ENCODE assay signal across 24 mouse cellular contexts in the genomic region with DNA sequence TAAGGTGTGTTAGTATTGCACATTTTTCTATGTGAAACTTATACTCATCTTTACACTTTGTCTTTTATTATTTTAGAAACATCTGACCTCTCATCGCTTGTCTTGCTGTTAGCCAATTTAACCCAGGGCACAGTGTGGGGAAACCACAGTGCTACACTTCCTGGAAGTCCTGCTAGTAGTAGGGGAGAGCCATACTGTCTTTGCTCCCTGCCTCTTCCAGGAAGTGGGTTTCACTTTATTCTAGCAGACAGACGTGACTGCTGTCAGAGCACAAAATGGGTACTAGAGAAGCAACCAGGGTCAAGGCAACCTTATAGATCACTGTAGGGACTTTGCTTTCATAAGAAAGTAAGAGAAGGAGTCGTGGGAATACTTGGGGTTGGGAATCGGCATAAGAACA. TPM values are rescaled to one million over a fixed set of nuclear protein-coding genes. Genes with fewer than 3 reads are reported as not detected.
DNase-seq lines count a peak whose midpoint lies in the region; ATAC-seq and TF ChIP-seq lines count a peak whose summit lies in the region.
"Had no signal": no experiment of that assay in that cellular context is flagged by ENCODE, and none has a peak within 500 bp of the region (broad histone marks: within the 10 kb centered on the region; RNA-seq: fewer than 3 reads in every experiment).

No protein-coding gene starts in this region.

- no peak for TF ChIP-seq POLR2A in MEL (IDR thresholded peaks at IDR 0.05; ENCODE audit: control insufficient read depth in 1 of 2, insufficient read depth in 1 of 2, low read depth in 1 of 2, low read length in 2 of 2, poor library complexity in 1 of 2)

- ATAC-seq in megakaryocyte progenitor cell, adult 5-6 weeks (replicated peaks; ENCODE audit: poor library complexity): peak; percentile 44; the same call in 1 of the 2 replicates
- no peak for ATAC-seq in midbrain, embryonic 15.5 days (replicated peaks)
- ATAC-seq in hindbrain, embryonic 13.5 days (ENCODE audit: low FRiP score): no peak
- ATAC-seq: intestine, postnatal 0 days had no signal

- no peak overlapping the region for H3K9ac ChIP-seq in MEL (ENCODE audit: control insufficient read depth, low read depth, low read length, poor library complexity, severe bottlenecking)
- H3K9ac ChIP-seq in midbrain, embryonic 15.5 days: no peak overlapping the region
- H3K9ac ChIP-seq in hindbrain, embryonic 13.5 days: no peak overlapping the region
- H3K9ac ChIP-seq: forebrain, embryonic 12.5 days; hindbrain, embryonic 15.5 days; limb, embryonic 12.5 days; liver, embryonic 13.5 days; lung, embryonic 15.5 days; neural tube, embryonic 15.5 days had no signal

- peaks cover 0 to 6% of the 10 kb centered on the region in 2 experiments; a peak in 2 of 4 replicates for H3K27me3 ChIP-seq in MEL (ENCODE audit: control insufficient read depth in 1 of 2, insufficient read depth in 2 of 2, low read length in 2 of 2)
- no peaks in the 10 kb centered on the region for H3K27me3 ChIP-seq in midbrain, embryonic 15.5 days (replicated peaks)
- H3K27me3 ChIP-seq in hindbrain, embryonic 13.5 days: peaks cover 15% of the 10 kb centered on the region; the same call in 1 of the 2 replicates
- H3K27me3 ChIP-seq: forebrain, embryonic 12.5 days; hindbrain, embryonic 15.5 days; liver, embryonic 13.5 days; lung, embryonic 15.5 days; neural tube, embryonic 15.5 days had no signal

- 78% methylated on average over 4 of the region's 4 CpGs for WGBS in midbrain, embryonic 15.5 days
- WGBS in hindbrain, embryonic 13.5 days: 68% methylated on average over 4 of the region's 4 CpGs

- H3K4me2 ChIP-seq in midbrain, embryonic 15.5 days: no peak overlapping the region
- no peak overlapping the region for H3K4me2 ChIP-seq in hindbrain, embryonic 13.5 days
- H3K4me2 ChIP-seq: forebrain, embryonic 12.5 days; hindbrain, embryonic 15.5 days; limb, embryonic 12.5 days; liver, embryonic 13.5 days; lung, embryonic 15.5 days; midbrain, embryonic 11.5 days; neural tube, embryonic 15.5 days had no signal

- no peak for TF ChIP-seq EP300 in MEL (IDR thresholded peaks at IDR 0.05; ENCODE audit: low read depth in 1 of 2, low read length in 2 of 2)

- TF ChIP-seq RAD21 in MEL (IDR thresholded peaks at IDR 0.05; ENCODE audit: low read depth, low read length): no peak

- no peaks in the 10 kb centered on the region for H3K79me2 ChIP-seq in MEL (ENCODE audit: control insufficient read depth, insufficient read depth, low read length, poor library complexity)

- H3K4me3 ChIP-seq in MEL (ENCODE audit: control insufficient read depth in 1 of 2, insufficient read depth in 1 of 2, low read depth in 2 of 2, low read length in 2 of 2): no peak overlapping the region; a peak in 1 of 4 replicates
- no peak overlapping the region for H3K4me3 ChIP-seq in midbrain, embryonic 15.5 days
- H3K4me3 ChIP-seq in hindbrain, embryonic 13.5 days: no peak overlapping the region
- H3K4me3 ChIP-seq: forebrain, embryonic 12.5 days; heart, adult 2 months; hindbrain, embryonic 15.5 days; limb, embryonic 12.5 days; liver, embryonic 13.5 days; lung, embryonic 15.5 days; neural tube, embryonic 15.5 days had no signal

- no peaks in the 10 kb centered on the region for H3K36me3 ChIP-seq in MEL (ENCODE audit: control insufficient read depth in 1 of 2, insufficient read depth in 2 of 2, low read length in 2 of 2)
- H3K36me3 ChIP-seq in midbrain, embryonic 15.5 days (replicated peaks): no peaks in the 10 kb centered on the region
- no peaks in the 10 kb centered on the region for H3K36me3 ChIP-seq in hindbrain, embryonic 13.5 days
- H3K36me3 ChIP-seq: forebrain, embryonic 12.5 days; hindbrain, embryonic 15.5 days; limb, embryonic 12.5 days; liver, embryonic 13.5 days; lung, embryonic 15.5 days; neural tube, embryonic 15.5 days had no signal

- no peaks in the 10 kb centered on the region for H3K9me3 ChIP-seq in MEL (replicated peaks; ENCODE audit: insufficient read depth, low read length)
- H3K9me3 ChIP-seq in midbrain, embryonic 15.5 days: no peaks in the 10 kb centered on the region
- H3K9me3 ChIP-seq in hindbrain, embryonic 13.5 days: no peaks in the 10 kb centered on the region
- H3K9me3 ChIP-seq: forebrain, embryonic 12.5 days; hindbrain, embryonic 15.5 days; limb, embryonic 12.5 days; liver, embryonic 13.5 days; lung, embryonic 15.5 days; neural tube, embryonic 15.5 days had no signal

- DNase-seq in CD4-positive helper T cell, adult 2 months (ENCODE audit: low read depth, low spot score): peak; percentile 52
- peak; percentile 13 for DNase-seq in MEL (ENCODE audit: low read depth, low spot score)
- peak; percentile 70 for DNase-seq in thymus, postnatal 0 days (ENCODE audit: low spot score)
- DNase-seq in layer of hippocampus, adult 11-12 months (ENCODE audit: low spot score): no peak
- DNase-seq in frontal cortex, postnatal 25 days (ENCODE audit: low spot score in 2 of 2): no peak
- DNase-seq: adrenal gland, postnatal 36 days; cerebellum, adult 18-20 months; heart, adult 2 months; heart, postnatal 36 days; kidney, postnatal 10 days; liver, embryonic 13.5 days; lung, postnatal 4 days; retina, postnatal 1 day; right cerebral cortex, postnatal 4 days had no signal

- no peak overlapping the region for H3K27ac ChIP-seq in MEL (ENCODE audit: control insufficient read depth, low read depth, low read length)
- H3K27ac ChIP-seq in midbrain, embryonic 15.5 days: no peak overlapping the region
- H3K27ac ChIP-seq in hindbrain, embryonic 13.5 days: no peak overlapping the region
- H3K27ac ChIP-seq: forebrain, embryonic 12.5 days; heart, adult 2 months; hindbrain, embryonic 15.5 days; limb, embryonic 12.5 days; liver, embryonic 13.5 days; lung, embryonic 15.5 days; neural tube, embryonic 15.5 days had no signal

- H3K4me1 ChIP-seq in MEL (ENCODE audit: control insufficient read depth in 1 of 2, insufficient read depth in 2 of 2, low read length in 2 of 2): 0 out of 4 replicates have a peak, but pooled peaks cover 0 to 3% of the 10 kb centered on the region in 2 experiments
- H3K4me1 ChIP-seq in midbrain, embryonic 15.5 days: no peaks in the 10 kb centered on the region
- no peaks in the 10 kb centered on the region for H3K4me1 ChIP-seq in hindbrain, embryonic 13.5 days (replicated peaks)
- H3K4me1 ChIP-seq: forebrain, embryonic 12.5 days; hindbrain, embryonic 15.5 days; limb, embryonic 12.5 days; lung, embryonic 15.5 days; neural tube, embryonic 15.5 days had no signal

- TF ChIP-seq CTCF in MEL (IDR thresholded peaks at IDR 0.05 in 2 of 3, conservative IDR thresholded peaks at IDR 0.05 in 1 of 3; ENCODE audit: control insufficient read depth in 1 of 3, insufficient read depth in 1 of 3, low read depth in 2 of 3, low read length in 3 of 3, poor library complexity in 1 of 3, severe bottlenecking in 1 of 3): no peak

TF ChIP-seq in MEL, 35 proteins besides CTCF, POLR2A, EP300 and RAD21:
- no peak for TF ChIP-seq ZNF384 (IDR thresholded peaks at IDR 0.05; ENCODE audit: low read depth, low read length)
- TF ChIP-seq ELF1 (IDR thresholded peaks at IDR 0.05; ENCODE audit: low read depth, low read length): 0 out of 2 replicates have a peak, but pooled peaks have one; percentile 25
- TF ChIP-seq SIN3A (IDR thresholded peaks at IDR 0.05; ENCODE audit: low read length): no peak
- no peak for TF ChIP-seq NELFE (IDR thresholded peaks at IDR 0.05; ENCODE audit: low read depth, low read length)
- TF ChIP-seq GABPA (IDR thresholded peaks at IDR 0.05; ENCODE audit: low read depth, low read length): no peak
- no peak for TF ChIP-seq ETS1 (IDR thresholded peaks at IDR 0.05; ENCODE audit: low read depth, low read length)
- TF ChIP-seq USF1 (IDR thresholded peaks at IDR 0.05; ENCODE audit: low read depth, low read length): no peak

RNA-seq across cellular contexts. Expression of a gene that starts 7.0 kb away (rescaled TPM):
- 14.3 and 15.8 TPM in 2 replicates for total RNA-seq in MEL (2012; rRNA removed)
- polyA plus RNA-seq in MEL (2012; ENCODE audit: insufficient read depth in 1 of 2, insufficient read length in 2 of 2, low read depth in 1 of 2, low replicate concordance in 2 of 2, missing spikeins in 1 of 2): 10 to 100 TPM in 1 of 2 experiments, not detected in 1; 16.8 TPM
- total RNA-seq in megakaryocyte progenitor cell, adult 5-6 weeks (2015): 16.1 and 19.3 TPM in 2 replicates
- total RNA-seq in megakaryocyte progenitor cell, adult 5-6 weeks (2017): 14.0 and 15.5 TPM in 2 replicates
- polyA plus RNA-seq in thymus, postnatal 0 days (2015; fragmentation: Nextera tagmentation; extraction: Ambion mirVana): 21.4 and 22.5 TPM in 2 replicates
- polyA plus RNA-seq in midbrain, embryonic 15.5 days (2015; fragmentation: Nextera tagmentation; extraction: Ambion mirVana): 14.3 and 15.9 TPM in 2 replicates
- 15.5 and 18.5 TPM in 2 replicates for polyA plus RNA-seq in hindbrain, embryonic 13.5 days (2015; fragmentation: Nextera tagmentation; extraction: Ambion mirVana)

RNA-seq across cellular contexts. Expression of a gene that starts 41.6 kb away (rescaled TPM):
- total RNA-seq in MEL (2012; rRNA removed): 72.5 and 95.9 TPM in 2 replicates
- polyA plus RNA-seq in MEL (2012; ENCODE audit: insufficient read depth in 1 of 2, insufficient read length in 2 of 2, low read depth in 1 of 2, low replicate concordance in 2 of 2, missing spikeins in 1 of 2): 10 to 100 TPM in 1 of 2 experiments, not detected in 1; 97.7 TPM
- 14.8 and 15.1 TPM in 2 replicates for total RNA-seq in megakaryocyte progenitor cell, adult 5-6 weeks (2015)
- 39.7 and 46.6 TPM in 2 replicates for total RNA-seq in megakaryocyte progenitor cell, adult 5-6 weeks (2017)
- polyA plus RNA-seq in thymus, postnatal 0 days (2015; fragmentation: Nextera tagmentation; extraction: Ambion mirVana): 45.4 and 45.7 TPM in 2 replicates
- polyA plus RNA-seq in midbrain, embryonic 15.5 days (2015; fragmentation: Nextera tagmentation; extraction: Ambion mirVana): 51.6 and 52.7 TPM in 2 replicates
- polyA plus RNA-seq in hindbrain, embryonic 13.5 days (2015; fragmentation: Nextera tagmentation; extraction: Ambion mirVana): 47.0 and 50.3 TPM in 2 replicates

RNA-seq across cellular contexts. Expression of a gene that starts 59.2 kb away (rescaled TPM):
- 63.1 and 70.3 TPM in 2 replicates for total RNA-seq in MEL (2012; rRNA removed)
- 100 to 1,000 TPM; 105 to 240 TPM for polyA plus RNA-seq in MEL (2012; ENCODE audit: insufficient read depth in 1 of 2, insufficient read length in 2 of 2, low read depth in 1 of 2, low replicate concordance in 2 of 2, missing spikeins in 1 of 2)
- total RNA-seq in megakaryocyte progenitor cell, adult 5-6 weeks (2015): 25.3 and 35.0 TPM in 2 replicates
- 7.7 and 8.0 TPM in 2 replicates for total RNA-seq in megakaryocyte progenitor cell, adult 5-6 weeks (2017)
- polyA plus RNA-seq in thymus, postnatal 0 days (2015; fragmentation: Nextera tagmentation; extraction: Ambion mirVana): 136 and 152 TPM in 2 replicates
- 2.2 and 3.1 TPM in 2 replicates for polyA plus RNA-seq in midbrain, embryonic 15.5 days (2015; fragmentation: Nextera tagmentation; extraction: Ambion mirVana)
- polyA plus RNA-seq in hindbrain, embryonic 13.5 days (2015; fragmentation: Nextera tagmentation; extraction: Ambion mirVana): 0.40 and 0.42 TPM in 2 replicates

Comparison
In these comparisons a context has a peak if more than half of its experiments do, and no peak if none do; other contexts are left out.
1. DNase-seq: peak in CD4-positive helper T cell, adult 2 months (single experiment), MEL (single experiment) and thymus, postnatal 0 days (single experiment); none in layer of hippocampus, adult 11-12 months (single experiment) and frontal cortex, postnatal 25 days (0 of 2).
2. RNA of a gene that starts 59.2 kb away (polyA plus RNA-seq): 105 to 240 TPM in MEL and 136 to 152 TPM in thymus, postnatal 0 days; 2.2 to 3.1 TPM in midbrain, embryonic 15.5 days and 0.40 to 0.42 TPM in hindbrain, embryonic 13.5 days; every median in the first group is over 10 times any median in the second.